Mouse (Mus musculus): Measurements from ENCODE around the gene Mettl25. TPM values are rescaled to one million over a fixed set of nuclear protein-coding genes. Genes with fewer than 3 reads are reported as not detected.

Mettl25 gene
- total RNA-seq (2023) = 1 to 10 TPM; 5.2 to 8.3 TPM

GRCm38 (mm10) chr10:105840928-105841888, at the start of gene Mettl25, which contains the start of gene Ccdc59:
Gene Mettl25 (minus strand): TSS chr10:105841380.
Gene Ccdc59 (plus strand): TSS chr10:105841067.

Other genes starting within 250 kb of the Mettl25 start
- 10 to 100 TPM; 15.2 to 16.6 TPM for gene Ccdc59, start 313 bp downstream of the Mettl25 start, total RNA-seq (2023)